Mouse (Mus musculus) macrophage (primary cell): Measurements from ENCODE around the gene Klk15. TPM values are rescaled to one million over a fixed set of nuclear protein-coding genes. Genes with fewer than 3 reads are reported as not detected.

ENCODE experiments used
- H3K27ac ChIP-seq: fragments of 350-480 bp; formaldehyde crosslinking; 2 replicates; pipeline ENCODE4 v1.9.0; 2021
- H3K36me3 ChIP-seq: fragments of 350-480 bp; formaldehyde crosslinking; 2 replicates; pipeline ENCODE4 v1.9.0; 2021; ENCODE audit errors: inconsistent target
- H3K4me3 ChIP-seq: fragments of 350-480 bp; formaldehyde crosslinking; 2 replicates; pipeline ENCODE4 v1.9.0; 2021; ENCODE audit errors: inconsistent target
- H3K79me2 ChIP-seq: fragments of 350-480 bp; formaldehyde crosslinking; 2 replicates; pipeline ENCODE4 v1.9.0; 2021; ENCODE audit errors: inconsistent target
- WGBS: methylation state at CpG from one replicate; pipeline ENCODE4 v1.1.7; 2026; ENCODE audit warnings: inconsistent platforms; ENCODE audit not compliant: missing documents; 5-methylcytosine and 5-hydroxymethylcytosine counted together
- polyA plus RNA-seq: library from polyadenylated mRNA; stranded (reverse); fragments of 250-400 nt; gene quantifications from 3 replicates; pipeline ENCODE4 v1.2.4, GENCODE M21; 2018; ENCODE audit warnings: inconsistent platforms
- total RNA-seq, 78 experiments: library from RNA; depleted of rRNA; stranded (reverse); fragments of 250-400 nt; gene quantifications; 1 replicate in 9 of 78; 2 replicates in 24 of 78; 3 replicates in 43 of 78; 4 replicates in 2 of 78; pipeline ENCODE4 v1.2.4; 2018; ENCODE audit warnings: inconsistent platforms in 56 of 78

Klk15 gene
- total RNA-seq (2018; cell fraction: chromatin; rRNA removed), result not detected
- total RNA-seq (2018; cell fraction: cytosol; rRNA removed), result not detected
- total RNA-seq (2018; cell fraction: nucleus; rRNA removed), result not detected
- not detected in 3 replicates for polyA plus RNA-seq

- H3K79me2 ChIP-seq, result no peaks in the 10 kb centered on the region
- WGBS, result 100% methylated on average over 3 of the region's 3 CpGs
Observed at GRCm38 (mm10) chr7:43933440-43933839, at the start of gene Klk15. TSS of gene Klk15 (plus strand) at chr7:43933740.

GRCm38 (mm10) chr7:43891365-43891764 lies 42.2 kb upstream of the Klk15 start:
- Histone ChIP-seq H3K4me3 (no peak overlapping the region), H3K27ac (no peak overlapping the region), H3K36me3 (no peaks in the 10 kb centered on the region), H3K79me2 (no peaks in the 10 kb centered on the region)
- whole genome bisulfite sequencing, result 65% methylated on average over 5 of the region's 5 CpGs

More at GRCm38 (mm10) chr7:43933440-43933839, at the start of gene Klk15:
- H3K36me3 ChIP-seq, result no peaks in the 10 kb centered on the region
- H3K4me3 ChIP-seq, result no peak within 1 kb of the TSS
- no peak within 1 kb of the TSS for H3K27ac ChIP-seq

- Histone ChIP-seq H3K27ac (no peak overlapping the region), H3K4me3 (no peak overlapping the region), H3K36me3 (no peaks in the 10 kb centered on the region), H3K79me2 (no peaks in the 10 kb centered on the region)
- 73% methylated on average over 3 of the region's 3 CpGs for WGBS
Observed at GRCm38 (mm10) chr7:43891788-43892187, 41.8 kb upstream of the Klk15 start.

DNA sequence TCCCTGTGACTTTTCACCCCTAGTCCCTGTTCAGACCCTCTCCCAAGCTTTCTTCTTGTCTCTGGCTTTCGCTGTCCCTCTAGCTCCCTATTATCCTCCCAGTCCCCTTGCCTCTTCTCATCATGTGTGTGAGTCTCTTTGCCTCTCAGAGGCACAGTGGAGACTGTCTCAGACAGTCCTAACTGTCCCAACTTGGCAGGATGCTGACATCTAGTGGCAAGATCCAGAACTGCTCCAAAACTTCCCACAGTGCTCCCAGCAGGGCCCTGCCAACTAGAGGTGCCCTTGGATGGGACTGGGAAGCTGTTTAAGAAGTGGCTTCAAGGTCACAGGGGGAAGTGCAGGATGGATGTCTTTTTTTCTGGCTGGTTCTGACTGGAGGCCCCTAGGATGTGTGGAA lies 38.7 kb upstream of the Klk15 start:
- Histone ChIP-seq H3K4me3 (no peak overlapping the region), H3K27ac (no peak overlapping the region), H3K36me3 (no peaks in the 10 kb centered on the region), H3K79me2 (no peaks in the 10 kb centered on the region)
- 38% methylated on average over 1 of the region's 1 CpGs for WGBS

DNA sequence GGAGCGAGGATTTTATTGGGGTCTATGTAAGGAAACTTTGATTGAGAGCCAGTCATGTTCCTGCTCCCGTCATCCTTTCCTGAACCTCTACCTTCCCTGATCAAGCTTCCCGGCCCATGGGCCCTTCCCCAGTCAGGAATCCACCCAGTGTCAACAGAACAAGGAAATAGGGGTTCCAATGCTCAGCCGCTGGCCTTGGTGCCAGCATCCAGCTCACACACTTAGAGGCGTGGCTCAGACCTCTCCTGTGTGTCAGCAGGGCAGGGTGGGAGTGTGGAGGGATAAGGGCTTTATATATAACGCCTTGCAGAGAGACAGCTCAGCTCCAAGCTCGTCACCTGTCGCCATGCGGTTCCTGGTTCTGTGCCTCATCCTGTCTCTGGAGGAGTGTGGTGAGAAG lies 18.7 kb upstream of the Klk15 start:
- 64% methylated on average over 9 of the region's 9 CpGs for WGBS
- no peak overlapping the region for H3K27ac ChIP-seq
- H3K36me3 ChIP-seq, result no peaks in the 10 kb centered on the region
- H3K4me3 ChIP-seq, result no peak overlapping the region
- H3K79me2 ChIP-seq, result no peaks in the 10 kb centered on the region

DNA sequence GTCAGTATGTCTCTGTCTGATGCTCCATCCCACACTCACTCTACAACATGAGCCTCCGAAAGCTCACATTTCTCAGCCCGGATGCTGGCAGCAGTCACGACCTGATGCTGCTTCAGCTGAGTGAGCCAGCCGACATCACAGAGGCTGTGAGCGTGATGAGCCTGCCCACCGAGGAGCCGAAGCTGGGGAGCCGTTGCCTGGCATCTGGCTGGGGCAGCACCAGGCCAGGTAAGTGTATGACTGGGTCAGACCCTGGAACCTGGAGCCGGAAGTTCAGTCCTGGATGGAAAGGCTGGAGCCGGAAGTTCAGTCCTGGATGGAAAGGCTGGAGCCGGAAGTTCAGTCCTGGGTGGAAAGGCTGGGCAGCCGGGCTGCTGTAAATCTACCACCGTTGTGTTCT lies 15.1 kb upstream of the Klk15 start:
- 82% methylated on average over 13 of the region's 13 CpGs for WGBS
- Histone ChIP-seq H3K27ac (no peak overlapping the region), H3K36me3 (no peaks in the 10 kb centered on the region), H3K79me2 (no peaks in the 10 kb centered on the region), H3K4me3 (no peak overlapping the region)

DNA sequence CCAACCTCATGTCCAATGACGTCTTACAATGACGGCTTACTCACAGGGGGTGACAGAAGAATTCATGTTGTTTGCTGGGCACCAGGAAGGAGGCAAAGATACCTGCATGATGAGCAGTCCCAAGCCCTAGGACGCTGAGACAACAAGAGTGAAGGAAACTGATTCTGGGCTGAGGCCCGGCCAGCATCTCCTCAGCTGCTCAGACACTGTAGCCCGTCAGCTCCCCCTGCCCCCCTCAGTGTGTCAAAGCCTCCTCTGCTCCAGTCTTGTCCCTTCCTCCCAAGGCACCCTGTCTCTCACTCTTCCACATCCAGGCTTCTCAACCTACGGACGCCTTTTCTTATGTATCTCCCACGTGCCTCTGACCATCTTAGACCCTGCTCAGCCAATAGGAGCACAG lies 14.7 kb upstream of the Klk15 start:
- Histone ChIP-seq H3K27ac (no peak overlapping the region), H3K4me3 (no peak overlapping the region), H3K36me3 (no peaks in the 10 kb centered on the region), H3K79me2 (no peaks in the 10 kb centered on the region)
- WGBS, result 76% methylated on average over 8 of the region's 8 CpGs

GRCm38 (mm10) chr7:43919559-43920451 lies 13.7 kb upstream of the Klk15 start:
- WGBS, result 21% methylated on average over 14 of the region's 14 CpGs
- Histone ChIP-seq H3K79me2 (no peaks in the 10 kb centered on the region), H3K27ac (peak overlapping the region; percentile 87), H3K4me3 (no peak overlapping the region), H3K36me3 (no peaks in the 10 kb centered on the region)

DNA sequence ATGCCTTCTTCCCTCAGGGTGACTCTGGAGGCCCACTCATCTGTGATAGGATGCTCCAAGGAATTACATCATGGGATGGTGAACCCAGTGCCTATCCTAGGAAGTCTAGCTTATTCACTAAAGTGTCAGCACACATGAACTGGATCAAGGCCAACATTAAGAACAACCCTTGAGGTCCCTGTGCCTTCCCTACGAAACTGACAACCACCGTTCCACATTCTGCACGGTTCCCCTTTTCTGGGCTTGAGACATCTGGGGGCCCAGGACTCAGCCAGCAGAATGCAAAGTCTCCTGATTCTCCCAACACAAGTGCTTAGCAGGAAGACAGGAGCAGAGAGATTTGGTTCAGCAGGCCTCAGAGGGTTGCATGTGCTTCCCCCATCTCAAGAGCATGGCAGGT lies 13.0 kb upstream of the Klk15 start:
- 3% methylated on average over 3 of the region's 3 CpGs for WGBS
- no peaks in the 10 kb centered on the region for H3K36me3 ChIP-seq
- peak overlapping the region; percentile 87 for H3K27ac ChIP-seq
- H3K79me2 ChIP-seq, result no peaks in the 10 kb centered on the region
- no peak overlapping the region for H3K4me3 ChIP-seq

DNA sequence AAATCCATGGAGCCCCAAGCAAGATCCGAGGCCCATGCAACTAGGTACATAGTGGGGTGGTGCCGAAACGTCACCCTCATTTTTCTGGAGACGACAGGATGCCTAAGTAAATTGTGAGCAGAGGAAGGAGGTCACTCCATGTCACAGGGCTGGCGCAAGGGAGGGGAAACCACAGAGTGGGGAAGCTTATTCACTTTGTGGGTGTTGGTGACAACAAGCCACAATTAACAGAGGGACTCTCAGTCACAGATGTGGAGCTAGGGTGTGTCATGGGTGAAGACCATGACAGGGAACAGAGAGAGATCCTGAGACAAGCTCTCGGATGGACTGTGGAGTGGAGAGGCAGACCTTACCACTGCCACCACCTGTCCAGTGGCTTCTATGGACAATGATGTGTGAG lies 12.5 kb upstream of the Klk15 start:
- H3K4me3 ChIP-seq, result no peak overlapping the region
- no peaks in the 10 kb centered on the region for H3K36me3 ChIP-seq
- 12% methylated on average over 6 of the region's 6 CpGs for WGBS
- H3K27ac ChIP-seq, result peak overlapping the region; percentile 87
- no peaks in the 10 kb centered on the region for H3K79me2 ChIP-seq

DNA sequence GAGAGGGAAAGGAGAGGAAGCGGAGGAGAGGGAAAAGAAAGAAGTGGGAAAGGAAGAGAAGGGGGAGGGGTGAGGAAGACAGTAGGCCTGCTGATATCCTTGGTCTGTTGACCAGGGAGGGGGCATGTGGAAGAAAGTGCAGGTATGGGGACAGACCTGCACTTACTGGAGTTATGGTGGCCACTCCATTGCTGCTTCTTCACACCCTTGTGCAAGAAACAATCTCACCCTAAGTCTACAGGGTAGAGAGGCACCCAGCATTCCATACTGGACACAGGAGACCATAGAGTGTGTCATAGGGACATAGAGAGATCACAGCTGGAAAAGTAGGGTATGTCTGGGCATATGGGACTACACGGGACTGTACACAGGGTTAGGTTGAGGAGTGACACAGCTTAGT lies 11.6 kb upstream of the Klk15 start:
- H3K27ac ChIP-seq, result peak overlapping the region; percentile 87; the same call in 1 of the 2 replicates
- no peaks in the 10 kb centered on the region for H3K79me2 ChIP-seq
- WGBS, result 96% methylated on average over 2 of the region's 2 CpGs
- no peak overlapping the region for H3K4me3 ChIP-seq
- no peaks in the 10 kb centered on the region for H3K36me3 ChIP-seq

GRCm38 (mm10) chr7:43925985-43926384 lies 7.6 kb upstream of the Klk15 start:
- 90% methylated on average over 4 of the region's 5 CpGs for WGBS
- Histone ChIP-seq H3K36me3 (no peaks in the 10 kb centered on the region), H3K4me3 (no peak overlapping the region), H3K27ac (no peak overlapping the region), H3K79me2 (no peaks in the 10 kb centered on the region)

- no peaks in the 10 kb centered on the region for H3K36me3 ChIP-seq
- 61% methylated on average over 4 of the region's 4 CpGs for WGBS
- no peak overlapping the region for H3K4me3 ChIP-seq
- no peaks in the 10 kb centered on the region for H3K79me2 ChIP-seq
- no peak overlapping the region for H3K27ac ChIP-seq
Observed at GRCm38 (mm10) chr7:43928521-43928920, 5.0 kb upstream of the Klk15 start.

- no peaks in the 10 kb centered on the region for H3K79me2 ChIP-seq
- WGBS, result 88% methylated on average over 4 of the region's 4 CpGs
- H3K27ac ChIP-seq, result no peak overlapping the region
- no peaks in the 10 kb centered on the region for H3K36me3 ChIP-seq
- no peak overlapping the region for H3K4me3 ChIP-seq
Observed at GRCm38 (mm10) chr7:43932337-43932736, 1.2 kb upstream of the Klk15 start.

- WGBS, result 76% methylated on average over 3 of the region's 3 CpGs
- Histone ChIP-seq H3K36me3 (no peaks in the 10 kb centered on the region), H3K79me2 (no peaks in the 10 kb centered on the region), H3K27ac (no peak overlapping the region), H3K4me3 (no peak overlapping the region)
Observed at GRCm38 (mm10) chr7:43934747-43935146, 1.2 kb downstream of the Klk15 start.
